Mouse (Mus musculus) embryonic fibroblast, embryonic 13.5 days (primary cell): ENCODE measurements at regions not wholly inside any gene's neighbourhood (a gene's known extent, or its start where the extent isn't known, plus 50 kb on each side); places are given as distances from the start of the nearest gene placed in this dataset.

Experiments
- CTCF ChIP-seq: IDR thresholded peaks from 2 replicates; pipeline ENCODE4 v1.5.1; 2011; ENCODE audit warnings: mild to moderate bottlenecking, control low read depth, low read length, moderate library complexity, borderline replicate concordance; ENCODE audit not compliant: insufficient read depth
- POLR2A ChIP-seq: IDR thresholded peaks from 2 replicates; pipeline ENCODE4 v1.6.1; 2011; ENCODE audit warnings: low read depth, mild to moderate bottlenecking, control low read depth, low read length, moderate library complexity

GRCm38 (mm10) chr3:56810548-56811071, 491.2 kb downstream of the Tm4sf1 start:
- TF ChIP-seq POLR2A (no peak), CTCF (no peak)
